Mouse (Mus musculus) splenic B cell, adult 2 months (primary cell): ENCODE measurements around the gene Galnt9.

ENCODE experiments used
- DNase-seq: peaks from one replicate; pipeline ENCODE4 v3.0.0-alpha.2; 2011; ENCODE audit warnings: low read depth, low spot score
- H3K27me3 ChIP-seq: 2 replicates; pipeline ENCODE4 v1.6.1; 2012; ENCODE audit warnings: mild to moderate bottlenecking, low read length, moderate library complexity, mixed read lengths; ENCODE audit not compliant: control insufficient read depth, poor library complexity, insufficient read depth, severe bottlenecking
- H3K36me3 ChIP-seq: 2 replicates; pipeline ENCODE4 v1.6.1; 2012; ENCODE audit warnings: mild to moderate bottlenecking, low read length, moderate library complexity, mixed read lengths; ENCODE audit not compliant: control insufficient read depth, poor library complexity, insufficient read depth, severe bottlenecking

Galnt9 gene

DNA sequence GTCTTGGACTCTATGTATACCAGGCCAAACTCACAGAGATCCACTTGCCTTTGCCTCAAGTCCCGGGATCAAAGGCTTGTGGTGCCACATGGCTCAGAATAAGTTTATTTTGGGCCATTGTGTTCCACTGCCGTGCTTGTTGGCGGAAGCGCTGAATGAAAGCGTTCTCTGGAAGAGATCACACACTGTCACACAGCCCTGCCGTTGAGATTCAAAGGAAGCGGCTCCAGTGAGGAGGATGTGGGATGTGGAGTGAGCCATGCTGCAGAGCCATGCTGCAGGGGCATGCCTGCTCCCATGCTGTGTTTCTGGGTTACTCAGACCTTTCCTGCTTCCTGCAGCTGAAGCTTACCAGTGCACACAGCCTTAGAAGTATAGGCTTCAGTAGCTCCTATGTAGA, 4.3 kb downstream of the Galnt9 start:
- no peaks in the 10 kb centered on the region for H3K27me3 ChIP-seq
- H3K36me3 ChIP-seq: no peaks in the 10 kb centered on the region
- DNase-seq: no peak

DNA sequence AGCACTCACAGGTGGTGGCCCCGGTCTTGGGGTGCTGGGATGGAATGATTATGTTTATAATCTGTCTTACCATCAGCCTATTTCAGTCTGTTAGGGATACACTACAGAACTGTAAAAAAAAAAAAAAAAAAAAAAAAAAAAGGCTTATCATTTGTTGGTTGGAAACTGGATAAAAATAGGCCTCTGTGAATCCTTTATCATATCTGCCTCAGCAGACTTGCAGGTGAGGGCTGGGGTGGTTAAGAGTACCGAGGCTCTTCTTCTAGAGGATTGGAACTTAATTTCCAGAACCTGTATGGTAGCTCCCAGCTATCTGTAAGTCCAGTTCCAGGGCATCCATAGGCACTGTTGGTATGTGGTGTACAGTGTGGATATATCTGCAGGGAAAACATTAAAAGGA, 6.0 kb downstream of the Galnt9 start:
- H3K27me3 ChIP-seq: no peaks in the 10 kb centered on the region
- H3K36me3 ChIP-seq: no peaks in the 10 kb centered on the region
- no peak for DNase-seq

DNA sequence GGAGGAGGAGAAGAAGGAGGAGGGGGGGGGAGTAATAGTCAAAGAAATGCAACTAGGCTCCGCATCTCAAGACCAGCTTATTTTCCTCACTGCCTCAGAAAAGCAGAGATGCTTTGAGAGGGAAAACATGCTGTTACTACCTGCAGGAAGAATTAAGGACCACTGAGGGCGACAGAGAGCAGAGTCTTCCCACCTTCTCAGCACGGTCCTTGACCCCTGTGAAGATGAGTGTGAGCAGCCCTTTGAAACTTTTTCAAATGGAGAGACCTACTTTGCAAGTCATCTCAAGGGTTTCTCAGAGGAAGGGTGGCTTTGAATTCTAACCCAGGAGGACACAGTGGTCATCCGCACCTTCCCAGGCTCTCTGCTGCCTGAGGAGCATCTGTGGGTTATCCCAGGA, 6.7 kb downstream of the Galnt9 start:
- no peaks in the 10 kb centered on the region for H3K27me3 ChIP-seq
- no peak for DNase-seq
- H3K36me3 ChIP-seq: no peaks in the 10 kb centered on the region

DNA sequence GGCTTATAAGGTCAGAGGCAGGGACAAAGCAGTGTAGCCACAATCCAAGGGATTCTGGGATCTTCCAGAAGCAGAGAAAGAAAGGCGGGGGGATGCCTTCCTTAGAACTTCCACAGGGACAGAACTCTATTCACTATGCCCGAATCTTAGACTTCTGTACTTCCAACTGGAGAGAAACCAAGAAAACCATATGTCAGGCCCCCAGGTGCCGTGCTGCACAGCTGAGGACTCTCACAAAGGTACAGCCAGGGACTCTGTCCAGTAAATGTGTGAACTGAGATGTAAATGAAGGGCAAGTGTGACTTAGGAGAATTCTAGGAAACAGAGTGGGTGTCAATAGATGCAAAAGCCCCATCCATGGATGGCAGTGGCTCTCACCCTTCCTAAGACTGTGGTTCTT, 7.8 kb downstream of the Galnt9 start:
- no peak for DNase-seq
- H3K27me3 ChIP-seq: no peaks in the 10 kb centered on the region
- H3K36me3 ChIP-seq: no peaks in the 10 kb centered on the region

DNA sequence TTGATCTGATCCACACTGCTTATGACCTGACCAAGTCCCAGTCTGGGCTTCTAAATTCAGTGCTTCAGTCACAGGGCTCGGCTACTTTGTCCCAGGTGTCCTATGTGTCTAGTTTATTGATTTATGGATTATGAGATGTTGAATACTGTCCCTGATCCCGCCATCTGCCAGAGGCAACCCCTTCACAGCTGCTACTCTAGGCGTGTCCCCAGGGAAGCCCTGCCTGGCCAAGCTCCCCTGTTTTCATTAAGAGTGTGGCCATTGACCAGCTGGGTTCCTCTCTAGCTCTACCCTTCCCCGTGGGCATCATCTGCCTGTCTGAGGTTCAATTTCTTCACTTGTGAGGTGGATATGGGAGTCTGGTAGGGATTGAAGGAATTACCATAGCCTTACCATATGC, 9.2 kb downstream of the Galnt9 start:
- no peaks in the 10 kb centered on the region for H3K36me3 ChIP-seq

GRCm38 (mm10) chr5:110555198-110555597, 11.0 kb downstream of the Galnt9 start:
- Histone ChIP-seq H3K36me3 (no peaks in the 10 kb centered on the region), H3K27me3 (no peaks in the 10 kb centered on the region)
- no peak for DNase-seq

More for the DNA sequence above, 9.2 kb downstream of the Galnt9 start:
- DNase-seq: no peak
- no peaks in the 10 kb centered on the region for H3K27me3 ChIP-seq

DNA sequence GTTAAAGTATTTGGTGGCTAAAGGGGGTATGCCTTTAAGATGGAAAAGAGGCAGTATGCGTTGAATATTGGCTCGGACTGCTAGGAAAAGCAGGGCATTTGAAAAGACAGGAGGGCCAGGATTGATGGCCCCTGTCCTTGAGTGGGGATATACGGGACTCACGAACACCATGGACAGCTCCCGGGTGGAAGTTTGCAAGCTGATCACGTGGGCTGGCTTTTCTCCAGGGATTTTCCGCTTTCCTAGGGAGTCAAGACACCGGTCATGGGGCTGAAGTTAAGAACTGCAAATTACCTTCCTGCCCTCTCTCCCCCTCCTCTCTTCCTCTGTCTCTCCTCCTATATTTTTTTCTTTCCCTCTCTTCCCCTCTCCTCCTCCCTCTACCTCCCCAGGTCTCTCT, 14.2 kb downstream of the Galnt9 start:
- H3K36me3 ChIP-seq: no peaks in the 10 kb centered on the region

DNA sequence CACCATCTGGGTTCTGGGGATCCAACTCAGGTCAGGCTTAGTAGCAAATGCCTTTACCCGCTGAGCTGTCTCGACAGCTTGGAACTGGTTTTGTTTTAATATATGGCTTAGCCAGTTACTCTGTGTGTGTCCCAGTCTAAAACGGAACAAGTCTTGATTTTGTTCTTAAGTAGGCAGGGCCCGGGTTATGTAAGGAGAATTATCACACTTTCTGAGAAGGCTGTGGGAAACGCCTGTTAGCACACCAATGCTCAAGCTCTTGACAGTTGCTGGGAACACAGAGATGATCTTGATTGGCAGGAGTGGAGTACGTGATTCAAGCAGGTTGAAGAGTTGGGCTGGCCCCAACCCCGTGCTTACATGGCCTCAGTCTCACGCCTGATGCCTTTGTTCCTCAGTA, 15.5 kb downstream of the Galnt9 start:
- H3K27me3 ChIP-seq: no peaks in the 10 kb centered on the region
- DNase-seq: no peak
- H3K36me3 ChIP-seq: no peaks in the 10 kb centered on the region

More for the DNA sequence above, 14.2 kb downstream of the Galnt9 start:
- H3K27me3 ChIP-seq: no peaks in the 10 kb centered on the region
- no peak for DNase-seq

DNA sequence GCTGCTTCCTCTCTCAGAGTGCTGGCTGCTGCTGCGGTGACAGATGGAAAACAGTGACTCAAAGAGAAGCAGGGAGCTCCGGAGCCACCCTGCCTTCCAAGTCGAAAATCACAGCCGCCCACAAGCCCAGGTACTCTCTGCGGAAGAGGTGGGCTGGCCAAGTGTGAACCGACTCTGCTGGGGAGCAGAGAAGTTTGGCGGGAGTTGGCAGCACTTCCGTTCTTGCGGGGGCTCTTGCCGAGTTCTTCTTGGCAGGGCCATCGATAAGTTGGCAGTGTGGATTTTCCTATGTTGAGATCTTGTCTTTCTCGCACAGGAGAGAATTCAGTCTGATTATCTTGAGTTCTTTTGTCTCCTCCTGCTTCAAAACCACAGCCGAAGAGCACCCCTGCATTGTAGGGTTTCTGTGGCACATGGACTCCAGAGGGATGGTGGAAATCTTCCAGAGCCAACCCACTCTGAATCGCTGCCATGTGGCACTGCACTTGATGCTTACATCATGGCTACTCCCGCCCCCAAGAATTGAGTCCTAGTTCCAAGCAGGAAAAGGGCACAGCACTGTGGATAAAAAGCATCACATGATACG, 18.7 kb downstream of the Galnt9 start:
- H3K27me3 ChIP-seq: no peaks in the 10 kb centered on the region
- no peak for DNase-seq
- no peaks in the 10 kb centered on the region for H3K36me3 ChIP-seq

DNA sequence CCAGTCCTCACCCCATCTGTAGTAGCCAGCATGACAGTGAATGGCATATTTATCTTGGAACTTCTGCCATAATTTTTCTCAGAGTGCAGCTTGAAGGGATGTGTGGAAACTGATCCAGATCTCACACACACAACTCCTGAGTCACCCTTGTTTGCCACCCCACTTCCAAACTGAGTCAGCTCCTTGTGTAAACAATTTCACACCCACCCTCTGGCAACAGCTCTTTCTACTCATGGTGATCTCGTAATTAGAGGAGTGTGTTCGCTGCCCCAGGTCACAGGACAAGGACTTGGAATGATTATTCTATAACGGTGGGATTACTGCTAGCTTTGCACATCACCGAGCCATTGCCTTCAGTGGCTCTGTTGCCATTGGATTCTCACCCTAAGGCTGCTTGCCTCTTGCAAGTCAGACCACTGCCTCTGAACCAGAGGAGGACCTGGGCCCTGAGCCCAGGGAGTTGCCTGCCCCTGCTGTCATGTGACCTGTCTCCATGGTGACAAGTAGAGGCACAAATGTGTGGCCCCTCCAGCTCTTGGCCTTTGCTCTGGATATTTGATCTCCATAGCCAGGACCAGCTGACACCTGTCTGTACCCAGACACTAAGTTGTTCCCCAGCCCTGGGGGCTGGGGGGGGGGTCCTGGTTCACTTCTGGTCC, 21.0 kb downstream of the Galnt9 start:
- no peaks in the 10 kb centered on the region for H3K27me3 ChIP-seq
- H3K36me3 ChIP-seq: no peaks in the 10 kb centered on the region
- no peak for DNase-seq

- Histone ChIP-seq H3K36me3 (no peaks in the 10 kb centered on the region), H3K27me3 (no peaks in the 10 kb centered on the region)
- no peak for DNase-seq
These were observed 23.4 kb downstream of the Galnt9 start for GRCm38 (mm10) chr5:110567547-110567946.

DNA sequence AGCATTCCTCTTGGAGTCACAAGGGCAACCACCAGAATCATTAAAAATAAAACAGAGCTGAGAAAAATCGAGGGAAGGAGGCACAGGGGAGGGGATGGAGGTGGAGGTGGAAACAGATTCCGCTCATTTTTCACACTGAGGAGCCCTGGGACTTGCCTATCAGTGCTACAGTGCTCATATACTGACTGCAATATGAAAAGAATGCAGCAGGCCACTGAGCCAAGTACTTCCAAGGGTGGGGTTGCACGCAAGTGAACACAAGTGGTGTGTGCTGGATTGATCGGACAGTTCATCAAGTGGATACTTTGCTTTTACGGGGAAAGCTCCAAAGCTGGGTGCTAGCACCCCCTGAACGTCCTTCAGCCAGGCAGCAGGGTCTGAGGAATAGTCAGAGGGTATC, 30.7 kb downstream of the Galnt9 start:
- no peak for DNase-seq
- Histone ChIP-seq H3K27me3 (no peaks in the 10 kb centered on the region), H3K36me3 (no peaks in the 10 kb centered on the region)

DNA sequence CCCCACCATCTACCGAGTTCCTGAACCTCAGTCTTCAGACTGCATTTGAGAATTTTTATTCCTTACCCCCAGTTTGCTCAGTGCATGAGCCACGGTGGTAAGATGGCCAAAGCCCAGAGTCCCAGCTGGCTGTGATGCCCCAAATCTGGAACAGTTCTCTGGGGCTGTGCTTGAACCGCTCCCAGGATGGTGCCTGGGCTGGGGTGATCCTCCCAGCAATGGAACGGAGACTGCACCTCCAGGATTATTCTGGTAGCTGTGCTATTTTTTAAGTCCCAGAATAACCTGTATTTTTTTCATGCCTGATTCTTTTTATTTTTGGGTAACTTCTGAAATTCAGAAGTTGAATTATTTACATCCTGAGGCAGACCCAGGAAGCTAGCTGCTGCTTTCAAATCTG, 35.1 kb downstream of the Galnt9 start:
- no peaks in the 10 kb centered on the region for H3K27me3 ChIP-seq
- DNase-seq: no peak
- H3K36me3 ChIP-seq: no peaks in the 10 kb centered on the region

GRCm38 (mm10) chr5:110580569-110581239, 36.5 kb downstream of the Galnt9 start:
- H3K27me3 ChIP-seq: no peaks in the 10 kb centered on the region
- no peak for DNase-seq
- no peaks in the 10 kb centered on the region for H3K36me3 ChIP-seq

GRCm38 (mm10) chr5:110582647-110583538, 38.7 kb downstream of the Galnt9 start:
- Histone ChIP-seq H3K36me3 (no peaks in the 10 kb centered on the region), H3K27me3 (no peaks in the 10 kb centered on the region)
- no peak for DNase-seq
